In the genomic region with DNA sequence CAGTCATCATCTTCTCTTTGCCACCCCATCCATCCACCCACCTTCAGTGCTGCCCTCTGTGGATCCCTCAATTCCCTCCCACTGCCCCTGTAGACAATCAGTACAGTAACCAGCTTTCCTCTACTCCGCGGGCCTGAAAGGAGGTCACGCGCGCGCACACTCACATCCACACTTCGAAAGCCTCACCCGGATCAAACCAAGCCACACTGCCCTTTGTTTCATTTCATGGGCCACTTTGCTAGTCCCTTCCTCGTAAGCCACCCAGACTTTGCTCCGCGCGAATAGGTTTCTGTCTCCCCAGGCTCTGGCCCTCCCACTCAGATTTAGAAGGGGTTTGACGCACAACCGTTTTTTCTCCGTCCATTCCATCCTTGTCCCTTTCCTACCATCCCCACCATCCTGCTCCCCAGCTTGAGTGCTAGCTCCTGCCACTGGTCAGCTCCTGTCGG, we compare ENCODE assay signal across 10 mouse cellular contexts. TPM values are rescaled to one million over a fixed set of nuclear protein-coding genes. Genes with fewer than 3 reads are reported as not detected.
DNase-seq lines count a peak whose midpoint lies in the region; ATAC-seq and TF ChIP-seq lines count a peak whose summit lies in the region.
"Had no signal": no experiment of that assay in that cellular context is flagged by ENCODE, and none has a peak within 500 bp of the region (broad histone marks: within the 10 kb centered on the region; RNA-seq: fewer than 3 reads in every experiment).

No protein-coding gene starts in this region.

- H3K27ac ChIP-seq in heart, embryonic 15.5 days, result no peak overlapping the region
- H3K27ac ChIP-seq in embryonic facial prominence, embryonic 11.5 days (replicated peaks; ENCODE audit: low read depth, low read length), result 0 out of 2 replicates have a peak overlapping the region, but pooled peaks have one; percentile 52
- no peak overlapping the region for H3K27ac ChIP-seq in hindbrain, postnatal 0 days
- H3K27ac ChIP-seq in midbrain, postnatal 0 days (ENCODE audit: low read depth, low read length), result no peak overlapping the region

- H3K4me1 ChIP-seq in heart, embryonic 15.5 days (replicated peaks), result peaks cover 28% of the 10 kb centered on the region
- no peaks in the 10 kb centered on the region; the same call in 1 of the 2 replicates for H3K4me1 ChIP-seq in embryonic facial prominence, embryonic 11.5 days (ENCODE audit: control insufficient read depth, insufficient read depth, low read length)
- no peaks in the 10 kb centered on the region for H3K4me1 ChIP-seq in hindbrain, postnatal 0 days (ENCODE audit: insufficient read depth, low read length)
- no peaks in the 10 kb centered on the region for H3K4me1 ChIP-seq in midbrain, postnatal 0 days (ENCODE audit: insufficient read depth, low read length)

- 2% methylated on average over 16 of the region's 16 CpGs for WGBS in heart, embryonic 15.5 days
- under 1% methylated on average over 16 of the region's 16 CpGs for WGBS in embryonic facial prominence, embryonic 11.5 days
- WGBS in hindbrain, postnatal 0 days, result under 1% methylated on average over 16 of the region's 16 CpGs
- under 1% methylated on average over 16 of the region's 16 CpGs for WGBS in midbrain, postnatal 0 days

- no peaks in the 10 kb centered on the region for H3K9me3 ChIP-seq in heart, embryonic 15.5 days (replicated peaks)
- no peaks in the 10 kb centered on the region for H3K9me3 ChIP-seq in embryonic facial prominence, embryonic 11.5 days (replicated peaks; ENCODE audit: control insufficient read depth, low read length)
- H3K9me3 ChIP-seq in hindbrain, postnatal 0 days (ENCODE audit: low read length), result no peaks in the 10 kb centered on the region
- H3K9me3 ChIP-seq in midbrain, postnatal 0 days (ENCODE audit: low read length), result no peaks in the 10 kb centered on the region

- H3K4me2 ChIP-seq in heart, embryonic 15.5 days, result peak overlapping the region; percentile 84
- peak overlapping the region; percentile 75 for H3K4me2 ChIP-seq in embryonic facial prominence, embryonic 11.5 days (ENCODE audit: low read depth, low read length)
- H3K4me2 ChIP-seq in hindbrain, postnatal 0 days (ENCODE audit: low read depth, low read length), result peak overlapping the region; percentile 55
- H3K4me2 ChIP-seq in midbrain, postnatal 0 days (ENCODE audit: low read depth, low read length, poor library complexity, severe bottlenecking), result peak overlapping the region; percentile 37

- no peak overlapping the region for H3K9ac ChIP-seq in heart, embryonic 15.5 days
- H3K9ac ChIP-seq in embryonic facial prominence, embryonic 11.5 days (replicated peaks; ENCODE audit: low read length), result peak overlapping the region; percentile 54
- H3K9ac ChIP-seq in hindbrain, postnatal 0 days (replicated peaks; ENCODE audit: low read length), result no peak overlapping the region
- no peak overlapping the region for H3K9ac ChIP-seq in midbrain, postnatal 0 days (replicated peaks; ENCODE audit: low read length, poor library complexity, severe bottlenecking)

- H3K36me3 ChIP-seq in heart, embryonic 15.5 days, result no peaks in the 10 kb centered on the region
- no peaks in the 10 kb centered on the region for H3K36me3 ChIP-seq in embryonic facial prominence, embryonic 11.5 days (replicated peaks; ENCODE audit: control insufficient read depth, insufficient read depth, low read depth, low read length)
- H3K36me3 ChIP-seq in hindbrain, postnatal 0 days (ENCODE audit: insufficient read depth, low read length), result no peaks in the 10 kb centered on the region
- no peaks in the 10 kb centered on the region for H3K36me3 ChIP-seq in midbrain, postnatal 0 days (ENCODE audit: insufficient read depth, low read length)
- H3K36me3 ChIP-seq: G1E had no signal

- ATAC-seq in heart, embryonic 15.5 days (replicated peaks; ENCODE audit: insufficient number of reproducible peaks, insufficient read depth, low FRiP score, low read depth), result no peak
- ATAC-seq in embryonic facial prominence, embryonic 11.5 days (replicated peaks; ENCODE audit: insufficient number of reproducible peaks, low FRiP score, low TSS enrichment, low read depth), result no peak
- ATAC-seq in hindbrain, postnatal 0 days, result no peak; the same call in 1 of the 2 replicates
- ATAC-seq in midbrain, postnatal 0 days (ENCODE audit: low FRiP score), result no peak
- ATAC-seq in megakaryocyte progenitor cell, adult 5-6 weeks (replicated peaks; ENCODE audit: poor library complexity), result no peak

- TF ChIP-seq CTCF in hindbrain, postnatal 0 days (IDR thresholded peaks at IDR 0.05; ENCODE audit: low read depth), result no peak
- TF ChIP-seq CTCF in midbrain, postnatal 0 days (IDR thresholded peaks at IDR 0.05), result no peak

- H3K27me3 ChIP-seq in heart, embryonic 15.5 days, result peaks cover 92% of the 10 kb centered on the region
- peaks cover 66% of the 10 kb centered on the region for H3K27me3 ChIP-seq in embryonic facial prominence, embryonic 11.5 days (ENCODE audit: control insufficient read depth, insufficient read depth, low read length)
- H3K27me3 ChIP-seq in hindbrain, postnatal 0 days (ENCODE audit: insufficient read depth, low read length), result peaks cover 75% of the 10 kb centered on the region
- peaks cover 74% of the 10 kb centered on the region for H3K27me3 ChIP-seq in midbrain, postnatal 0 days (ENCODE audit: insufficient read depth, low read length)

- DNase-seq in heart, adult 8-10 months (ENCODE audit: low spot score), result no peak
- peak; percentile 17 for DNase-seq in embryonic facial prominence, embryonic 11.5 days (ENCODE audit: low spot score)
- DNase-seq in hindbrain, postnatal 0 days (ENCODE audit: low spot score), result no peak
- no peak for DNase-seq in midbrain, postnatal 0 days (ENCODE audit: low spot score)
- DNase-seq in layer of hippocampus, adult 18-20 months (ENCODE audit: low spot score in 2 of 2), result no peak
- DNase-seq in ovary, postnatal 36 days (ENCODE audit: low spot score), result no peak
- DNase-seq: cerebellum, adult 9-10 months had no signal

- peak overlapping the region; percentile 47 for H3K4me3 ChIP-seq in heart, embryonic 15.5 days
- H3K4me3 ChIP-seq in embryonic facial prominence, embryonic 11.5 days (ENCODE audit: low read depth, low read length), result peak overlapping the region; percentile 40
- peak overlapping the region; percentile 30 for H3K4me3 ChIP-seq in hindbrain, postnatal 0 days (ENCODE audit: low read length)
- peak overlapping the region; percentile 20 for H3K4me3 ChIP-seq in midbrain, postnatal 0 days (ENCODE audit: low read depth, low read length)

RNA-seq across cellular contexts. Expression of a gene that starts 0.5 kb away (rescaled TPM):
- 15.0 and 19.2 TPM in 2 replicates for polyA plus RNA-seq in heart, embryonic 15.5 days (2015; fragmentation: Nextera tagmentation; extraction: Ambion mirVana)
- 1 to 10 TPM in 1 of 4 experiments, under 1 TPM in 3; 0.57 to 1.4 (median 0.69) TPM for total RNA-seq in heart, adult 8-10 months (2022)
- polyA plus RNA-seq in embryonic facial prominence, embryonic 11.5 days (2014; fragmentation: Nextera tagmentation; extraction: Ambion mirVana), result 35.6 and 41.4 TPM in 2 replicates
- 0.61 and 2.4 TPM in 2 replicates for total RNA-seq in hindbrain, postnatal 0 days (2014; rRNA removed)
- 1.0 TPM in 2 replicates for polyA plus RNA-seq in hindbrain, postnatal 0 days (2015; fragmentation: Nextera tagmentation; extraction: Ambion mirVana)
- total RNA-seq in midbrain, postnatal 0 days (2014; rRNA removed), result 10.4 and 13.5 TPM in 2 replicates
- polyA plus RNA-seq in midbrain, postnatal 0 days (2015; fragmentation: Nextera tagmentation; extraction: Ambion mirVana), result 28.7 and 29.9 TPM in 2 replicates
- total RNA-seq in layer of hippocampus, adult 18-20 months (2021), result not detected
- 0.30 TPM in 1 of 2 replicates, not detected in the other for total RNA-seq in megakaryocyte progenitor cell, adult 5-6 weeks (2015)
- not detected in 2 replicates for total RNA-seq in megakaryocyte progenitor cell, adult 5-6 weeks (2017)
- polyA plus RNA-seq: G1E had no signal
